Mouse (Mus musculus) E14TG2a.4 (cell line): Measurements from ENCODE around the gene Reep6.

ENCODE experiments used
- CTCF ChIP-seq: conservative IDR thresholded peaks from 2 replicates; pipeline ENCODE4 v1.5.1; 2014; ENCODE audit warnings: low read length
- POU5F1 ChIP-seq: IDR thresholded peaks from 2 replicates; pipeline ENCODE4 v1.6.1; 2014; ENCODE audit warnings: low read length, borderline replicate concordance

DNA sequence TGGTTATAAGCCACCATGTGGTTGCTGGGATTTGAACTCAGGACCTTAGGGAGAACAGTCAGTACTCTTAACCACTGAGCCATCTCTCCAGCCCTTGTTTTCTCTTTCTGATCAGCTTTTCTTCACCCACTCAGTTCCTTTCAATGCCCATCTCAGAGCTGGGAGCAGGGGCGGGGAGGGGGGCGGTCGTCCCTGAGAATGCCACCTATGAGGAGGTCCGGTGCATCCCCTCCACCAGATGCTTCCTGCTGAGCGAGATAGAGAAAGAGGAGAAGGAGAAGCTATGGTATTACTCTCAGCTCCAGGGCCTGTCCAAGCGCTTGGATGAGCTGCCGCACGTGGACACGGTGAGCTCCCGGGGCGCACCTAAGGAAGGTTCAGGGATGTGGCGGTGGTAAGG lies 25.3 kb upstream of the Reep6 start:
- TF ChIP-seq CTCF, result no peak
- no peak for TF ChIP-seq POU5F1
